Mouse (Mus musculus) erythroblast, embryonic 14.5 days (primary cell): ENCODE measurements around the gene Cldn5. TPM values are rescaled to one million over a fixed set of nuclear protein-coding genes. Genes with fewer than 3 reads are reported as not detected.

Experiments
- H3K27me3 ChIP-seq: 2 replicates; pipeline ENCODE4 v1.6.1; 2012; ENCODE audit warnings: inconsistent platforms; ENCODE audit not compliant: control insufficient read depth
- H3K36me3 ChIP-seq: 2 replicates; pipeline ENCODE4 v1.6.1; 2012; ENCODE audit warnings: mild to moderate bottlenecking, inconsistent platforms; ENCODE audit not compliant: control insufficient read depth
- H3K4me1 ChIP-seq: 2 replicates; pipeline ENCODE4 v1.6.1; 2012; ENCODE audit warnings: inconsistent platforms; ENCODE audit not compliant: control insufficient read depth
- H3K4me3 ChIP-seq: replicated peaks from 2 replicates; pipeline ENCODE3; 2012; ENCODE audit warnings: moderate library complexity, mild to moderate bottlenecking, inconsistent platforms
- H3K9me3 ChIP-seq: 2 replicates; pipeline ENCODE4 v1.6.1; 2012; ENCODE audit warnings: low read length, inconsistent platforms, mixed read lengths; ENCODE audit not compliant: control insufficient read depth
- GATA1 ChIP-seq: IDR thresholded peaks from 2 replicates; pipeline ENCODE4 v1.6.1; 2012; ENCODE audit warnings: low read length, inconsistent platforms, mixed read lengths
- TAL1 ChIP-seq: IDR thresholded peaks from 3 replicates; pipeline ENCODE4 v1.6.1; 2012; ENCODE audit warnings: low read length, inconsistent platforms, mixed read lengths
- polyA plus RNA-seq: library from polyadenylated mRNA; stranded (reverse); fragments of >175 nt; gene quantifications from 2 replicates; pipeline ENCODE4 v1.2.3, GENCODE M21; 2012

Cldn5 gene
- polyA plus RNA-seq, 1 experiment: 0.09 TPM

- Histone ChIP-seq H3K4me3 (no peak overlapping the region), H3K4me1 (peaks cover 27% of the 10 kb centered on the region), H3K27me3 (peaks cover 26% of the 10 kb centered on the region), H3K36me3 (peaks cover 74% of the 10 kb centered on the region), H3K9me3 (peaks cover 6% of the 10 kb centered on the region; the same call in 1 of the 2 replicates)
- TF ChIP-seq TAL1 (no peak), GATA1 (no peak)
Observed at GRCm38 (mm10) chr16:18781810-18782209, 5.2 kb downstream of the Cldn5 start.

GRCm38 (mm10) chr16:18785025-18785424, 8.4 kb downstream of the Cldn5 start:
- no peaks in the 10 kb centered on the region for H3K9me3 ChIP-seq
- H3K4me1 ChIP-seq: peaks cover 31% of the 10 kb centered on the region
- peak overlapping the region; percentile 5 for H3K4me3 ChIP-seq
- no peak for TF ChIP-seq GATA1
- TF ChIP-seq TAL1: no peak
- no peaks in the 10 kb centered on the region for H3K27me3 ChIP-seq
- peaks cover 96% of the 10 kb centered on the region for H3K36me3 ChIP-seq

DNA sequence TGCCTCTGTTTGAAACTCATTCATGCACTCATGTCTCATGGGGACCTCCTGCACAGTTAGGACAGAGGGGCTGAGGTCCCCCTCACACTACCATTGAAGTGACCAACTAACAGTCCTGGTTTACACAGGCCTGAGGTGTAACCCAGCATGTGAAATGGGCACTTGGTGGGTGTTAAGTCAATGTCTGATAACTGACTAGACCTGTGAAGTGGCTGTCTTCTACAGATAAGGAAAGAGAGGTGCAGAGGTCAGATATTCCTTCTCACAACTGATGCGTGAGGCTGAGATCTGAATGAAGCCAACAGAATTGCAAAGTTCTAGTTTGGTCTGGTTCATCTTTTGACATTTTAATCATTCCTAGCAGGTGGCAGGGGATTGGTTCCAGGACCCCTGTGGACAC, 8.8 kb downstream of the Cldn5 start:
- peak; percentile 45 for TF ChIP-seq GATA1
- TF ChIP-seq TAL1: peak; percentile 56; the same call in 2 of the 3 replicates
- Histone ChIP-seq H3K36me3 (peaks cover 97% of the 10 kb centered on the region), H3K9me3 (no peaks in the 10 kb centered on the region), H3K4me3 (peak overlapping the region; percentile 5), H3K27me3 (no peaks in the 10 kb centered on the region), H3K4me1 (peaks cover 31% of the 10 kb centered on the region)

- no peaks in the 10 kb centered on the region for H3K9me3 ChIP-seq
- H3K4me3 ChIP-seq: no peak overlapping the region
- H3K4me1 ChIP-seq: peaks cover 31% of the 10 kb centered on the region
- H3K36me3 ChIP-seq: peaks cover 97% of the 10 kb centered on the region
- TF ChIP-seq TAL1 (no peak), GATA1 (no peak)
- H3K27me3 ChIP-seq: no peaks in the 10 kb centered on the region
Observed at GRCm38 (mm10) chr16:18786652-18787051, 10.0 kb downstream of the Cldn5 start.

GRCm38 (mm10) chr16:18788627-18789406, 12.2 kb downstream of the Cldn5 start:
- Histone ChIP-seq H3K4me3 (no peak overlapping the region), H3K27me3 (no peaks in the 10 kb centered on the region), H3K36me3 (peaks cover 99% of the 10 kb centered on the region), H3K9me3 (no peaks in the 10 kb centered on the region), H3K4me1 (peaks cover 31% of the 10 kb centered on the region)
- TF ChIP-seq GATA1: no peak
- TF ChIP-seq TAL1: no peak

GRCm38 (mm10) chr16:18795223-18795899, 18.7 kb downstream of the Cldn5 start:
- Histone ChIP-seq H3K9me3 (no peaks in the 10 kb centered on the region), H3K27me3 (no peaks in the 10 kb centered on the region), H3K4me1 (no peaks in the 10 kb centered on the region), H3K4me3 (no peak overlapping the region), H3K36me3 (peaks cover 100% of the 10 kb centered on the region)
- no peak for TF ChIP-seq GATA1
- no peak for TF ChIP-seq TAL1

DNA sequence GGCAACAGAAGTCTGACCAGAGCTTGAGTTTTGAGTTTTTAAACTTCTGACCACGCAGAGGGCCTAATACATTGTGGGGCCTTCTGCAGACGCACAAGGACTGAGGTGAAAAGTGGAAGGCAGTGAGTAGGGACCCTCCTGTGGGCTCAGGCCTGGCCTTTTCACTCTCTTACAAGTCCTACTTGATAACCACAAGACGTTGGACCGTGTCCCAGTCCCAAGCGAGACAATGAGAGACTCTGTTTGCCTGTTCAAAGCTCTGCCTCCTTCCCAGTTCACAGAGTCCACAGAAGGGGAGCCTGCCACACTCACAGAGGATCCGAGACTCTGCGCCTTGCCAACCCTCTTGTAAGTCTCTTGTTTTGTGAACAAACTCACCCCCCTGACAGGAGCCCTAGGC, 20.0 kb downstream of the Cldn5 start:
- Histone ChIP-seq H3K9me3 (no peaks in the 10 kb centered on the region), H3K4me3 (no peak overlapping the region), H3K4me1 (no peaks in the 10 kb centered on the region), H3K36me3 (peaks cover 100% of the 10 kb centered on the region), H3K27me3 (no peaks in the 10 kb centered on the region)
- no peak for TF ChIP-seq TAL1
- no peak for TF ChIP-seq GATA1

DNA sequence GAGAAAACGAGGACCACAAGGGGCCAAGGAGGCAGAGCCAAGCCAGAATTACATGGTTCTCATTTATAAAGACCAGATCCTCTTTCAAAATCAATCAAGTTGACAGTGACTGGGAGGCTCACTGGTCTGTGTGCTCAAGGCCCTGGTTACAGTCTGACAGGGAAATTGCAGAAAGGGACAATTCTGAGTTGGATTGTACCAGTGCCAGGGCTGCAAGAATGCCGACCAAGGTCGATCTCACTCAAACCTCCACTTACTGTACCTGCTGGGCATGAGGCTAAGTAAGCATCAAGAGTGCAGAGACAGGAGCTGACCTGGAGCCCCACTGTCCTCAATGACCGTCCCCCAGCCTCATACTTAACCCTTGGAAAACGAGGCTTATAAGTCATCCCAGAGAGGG, 21.5 kb downstream of the Cldn5 start:
- Histone ChIP-seq H3K27me3 (no peaks in the 10 kb centered on the region), H3K36me3 (peaks cover 94% of the 10 kb centered on the region), H3K4me3 (no peak overlapping the region), H3K4me1 (no peaks in the 10 kb centered on the region), H3K9me3 (no peaks in the 10 kb centered on the region)
- no peak for TF ChIP-seq GATA1
- no peak for TF ChIP-seq TAL1

DNA sequence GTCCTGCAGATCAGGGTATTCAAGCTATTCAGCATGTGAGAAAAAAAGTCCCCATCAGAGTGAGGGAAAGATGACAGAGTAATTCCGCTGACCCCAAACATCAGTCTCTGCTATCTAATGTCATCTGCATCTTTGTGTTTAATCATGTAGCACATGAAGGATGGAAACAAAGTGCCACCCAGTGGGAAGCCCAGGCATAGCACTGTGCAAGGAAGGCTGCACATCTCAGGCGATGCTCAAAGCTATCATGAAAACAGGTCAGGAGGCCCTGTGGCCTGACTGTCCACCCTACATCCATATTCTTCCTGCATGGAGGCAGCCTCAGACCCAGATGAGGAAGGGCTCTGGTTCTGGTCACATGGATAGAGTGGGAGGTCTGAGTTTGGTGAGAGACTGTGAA, 22.2 kb downstream of the Cldn5 start:
- Histone ChIP-seq H3K27me3 (no peaks in the 10 kb centered on the region), H3K36me3 (peaks cover 92% of the 10 kb centered on the region), H3K4me3 (no peak overlapping the region), H3K9me3 (no peaks in the 10 kb centered on the region), H3K4me1 (no peaks in the 10 kb centered on the region)
- no peak for TF ChIP-seq GATA1
- TF ChIP-seq TAL1: no peak
